Mouse (Mus musculus) cerebellum, postnatal 36 days (tissue): ENCODE measurements around the gene Reep3.
A peak's percentile ranks its signal among the peaks of the same experiment; 100 is the strongest.
"Not testable (repeated sequence)": the region's sequence is repeated elsewhere in the genome, so short reads cannot be mapped to it uniquely, and the experiment has no call there.

Experiments used
- DNase-seq, 2 experiments: peaks; one replicate each; pipeline ENCODE4 v3.0.0; 2021 to 2022; ENCODE audit warnings: mixed read lengths in 2 of 2

The Reep3 gene

DNA sequence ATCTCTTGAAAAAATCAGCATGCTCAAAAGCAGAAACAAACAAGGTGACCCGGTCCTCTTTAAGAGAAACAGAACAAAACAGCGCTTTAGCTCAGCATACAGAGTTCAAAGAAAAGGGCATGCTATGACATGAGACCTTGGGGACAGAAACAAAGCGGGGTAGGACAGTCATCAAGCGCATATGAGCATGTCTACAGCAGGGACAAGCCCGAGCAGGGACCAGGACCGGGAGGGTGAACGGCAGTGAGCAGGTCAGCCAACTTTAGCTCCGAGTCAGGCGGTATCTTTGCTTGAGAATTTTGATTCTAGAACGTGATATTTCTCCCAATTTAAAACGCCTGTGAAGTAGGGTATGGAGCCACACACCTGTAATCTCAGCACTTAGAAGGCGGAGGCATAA lies 86.2 kb downstream of the Reep3 start:
- DNase-seq = no peak

DNA sequence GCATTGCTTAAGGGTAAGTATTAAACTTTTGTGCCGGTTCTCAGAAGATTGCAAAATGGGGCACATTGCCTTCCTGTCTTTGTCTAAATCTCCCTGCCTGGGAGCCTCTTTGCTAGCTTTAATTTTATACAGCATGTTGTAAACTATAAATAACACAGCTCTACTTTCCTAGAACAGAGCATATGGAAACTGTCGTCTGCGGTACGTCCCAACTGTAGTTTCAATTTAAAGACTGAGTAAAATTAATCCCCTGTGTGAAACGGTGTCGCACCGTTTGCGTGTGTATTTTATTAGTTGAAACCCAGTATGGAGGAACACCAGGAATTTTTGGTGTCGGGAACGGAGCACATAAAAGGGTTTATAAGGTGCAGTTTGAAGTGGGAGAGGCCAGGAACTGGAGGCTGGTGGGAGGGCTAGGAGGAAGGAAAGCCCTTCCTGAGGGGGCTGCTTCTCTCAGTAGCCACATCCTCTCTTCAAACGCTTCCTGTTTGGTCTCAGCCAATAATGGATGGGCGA lies 92.2 kb downstream of the Reep3 start:
- DNase-seq = no peak

GRCm38 (mm10) chr10:67003743-67004526 lies 92.8 kb downstream of the Reep3 start:
- DNase-seq = peak; percentile 37 to 51

DNA sequence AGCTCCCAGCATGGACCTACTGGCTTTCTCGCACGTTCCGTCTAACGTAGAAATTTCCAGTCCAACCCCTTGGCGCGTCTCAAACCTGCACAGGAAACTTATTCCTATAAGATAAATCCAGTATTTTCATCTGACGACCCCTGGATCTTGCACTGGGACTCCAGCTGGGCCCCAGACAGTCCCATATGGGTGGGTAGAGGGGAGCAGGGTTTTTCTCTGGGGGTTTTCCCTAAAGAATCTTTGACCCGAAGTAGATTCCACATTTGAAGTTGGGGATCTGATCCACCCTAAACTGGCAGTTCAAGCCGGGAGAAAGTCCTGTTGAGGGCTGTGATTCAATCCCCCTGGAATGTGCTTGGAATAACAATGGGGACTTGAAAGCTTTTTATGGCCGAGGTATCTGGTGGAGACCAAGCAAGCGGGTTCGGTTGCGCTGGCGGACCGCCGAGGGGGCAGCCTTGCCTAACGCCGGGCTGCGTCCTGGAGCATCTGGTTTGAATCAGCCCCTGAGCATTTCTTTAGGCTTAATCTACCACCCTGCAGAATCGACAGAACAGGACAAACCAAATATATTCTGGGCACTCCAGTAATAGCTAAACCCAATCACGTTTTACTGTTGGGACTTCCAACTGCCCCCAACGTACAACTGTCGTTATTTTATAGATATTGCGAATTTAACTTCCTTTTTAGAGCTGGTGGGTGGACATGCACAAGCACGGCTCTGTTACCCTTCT lies 93.6 kb downstream of the Reep3 start:
- peak in 1 of 2 experiments; percentile 28 for DNase-seq

DNA sequence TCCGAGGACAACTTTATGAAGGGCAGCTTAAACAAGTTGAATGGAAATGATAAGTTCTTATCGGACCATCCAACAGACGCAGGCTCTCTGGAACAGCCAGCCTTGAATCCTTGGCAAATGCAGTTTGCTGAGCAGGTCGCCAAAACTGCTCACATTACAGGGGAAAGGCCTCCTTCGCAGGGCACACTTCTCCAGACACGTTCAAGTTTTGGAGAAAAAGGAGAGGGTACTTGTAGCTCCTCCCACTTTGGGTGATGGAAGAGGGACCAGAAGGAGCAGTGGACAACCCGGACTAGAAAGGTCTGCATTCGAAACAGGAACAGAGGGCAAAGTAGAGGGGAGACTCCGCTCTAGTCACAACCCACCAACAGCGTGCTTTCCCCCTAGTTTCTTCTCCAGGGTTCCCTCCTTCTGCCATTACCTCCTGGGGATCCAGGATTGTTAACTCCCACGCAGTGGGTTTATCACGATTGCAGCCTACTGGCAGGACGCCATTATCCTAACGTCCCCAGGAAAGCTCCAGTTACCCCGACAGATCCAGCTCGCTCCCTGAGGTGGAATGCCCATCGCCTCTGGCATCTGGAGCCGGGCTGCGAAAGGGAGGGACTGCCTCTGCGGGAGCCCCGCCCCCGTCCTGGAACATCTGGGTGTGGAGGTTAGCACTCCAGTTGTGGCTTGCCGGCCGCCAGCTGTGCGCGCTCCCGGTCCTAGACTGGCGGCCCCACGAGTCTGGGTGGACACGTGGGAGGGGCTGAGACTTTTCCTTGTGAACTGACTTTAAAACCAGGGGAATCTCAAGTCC lies 94.3 kb downstream of the Reep3 start:
- DNase-seq = peak in 1 of 2 experiments; percentile 29

DNA sequence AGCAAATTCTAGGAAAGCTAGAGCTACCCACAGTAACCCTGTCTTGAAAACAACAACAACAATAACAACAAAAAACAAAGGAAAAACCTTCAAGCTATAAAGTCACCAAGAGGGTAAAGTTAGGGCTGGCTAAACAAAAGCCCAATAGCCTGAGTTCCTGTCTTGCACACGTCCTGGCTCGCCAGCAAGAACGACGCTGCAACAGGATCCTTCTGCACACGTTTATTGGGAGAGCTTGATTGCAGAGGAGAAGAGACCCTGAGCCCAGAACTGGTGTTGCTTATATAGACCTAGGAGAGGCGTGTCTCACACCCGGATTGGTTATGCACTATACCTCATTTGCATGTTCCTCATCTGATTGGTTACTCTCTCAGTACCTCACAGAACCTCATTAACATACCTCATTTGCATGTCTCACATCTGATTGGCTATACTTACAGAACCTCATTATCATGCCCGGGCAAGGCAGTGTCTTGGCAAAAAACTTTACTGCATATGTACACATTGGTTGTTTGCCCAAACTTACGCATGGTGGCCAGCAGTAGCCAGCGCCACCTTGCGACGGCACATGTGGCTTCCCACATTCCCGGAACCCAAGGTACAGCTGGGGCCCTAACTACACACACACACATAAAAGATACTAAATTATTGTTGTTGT lies 95.7 kb downstream of the Reep3 start:
- not testable (repeated sequence) for DNase-seq

- no peak for DNase-seq
These were observed 96.6 kb downstream of the Reep3 start for GRCm38 (mm10) chr10:67000136-67000535.

- DNase-seq = no peak
These were observed 98.0 kb downstream of the Reep3 start for GRCm38 (mm10) chr10:66998770-66999169.

DNA sequence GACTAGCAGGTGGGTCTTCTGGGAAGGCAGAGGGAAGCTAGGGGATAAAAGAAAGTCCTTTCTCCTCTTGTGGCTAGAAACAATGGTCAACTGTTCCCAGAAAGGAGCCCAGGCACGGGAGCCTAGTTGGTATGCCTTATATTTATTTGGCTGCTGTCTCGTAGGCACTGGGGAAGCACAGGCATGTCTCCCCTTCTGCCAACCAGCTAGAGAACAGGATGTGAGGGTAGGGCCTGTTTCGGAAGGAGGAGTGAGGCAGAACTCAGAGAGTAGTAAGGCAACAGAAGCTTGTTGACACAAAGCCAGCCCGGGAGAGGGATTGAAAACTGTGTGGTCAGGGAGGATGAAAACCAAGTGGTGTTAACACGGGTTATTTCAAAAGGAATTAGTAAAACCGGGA lies 101.6 kb downstream of the Reep3 start:
- no peak for DNase-seq

DNA sequence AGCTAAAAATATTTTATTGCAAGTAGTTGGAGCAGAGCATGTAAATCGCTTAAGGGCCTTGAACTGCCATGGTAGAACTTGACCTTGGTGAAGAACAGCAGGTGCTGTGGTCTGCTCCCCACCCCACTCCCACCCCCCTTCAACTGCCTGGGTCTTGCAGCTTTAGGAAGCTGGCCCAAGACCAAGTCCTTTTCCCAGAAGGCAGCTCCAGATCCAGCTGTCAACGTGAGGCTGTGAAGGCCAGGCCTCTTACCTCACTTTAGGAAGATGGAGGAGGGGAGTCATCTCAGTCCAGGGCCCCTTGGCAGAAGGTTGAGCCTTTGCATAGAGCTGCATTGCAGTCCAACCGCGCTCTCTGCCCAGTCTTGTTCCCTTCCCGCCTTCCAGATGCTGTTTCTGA lies 102.3 kb downstream of the Reep3 start:
- DNase-seq = no peak

GRCm38 (mm10) chr10:66992591-66992990 lies 104.2 kb downstream of the Reep3 start:
- DNase-seq = no peak

- DNase-seq = no peak
These were observed 106.2 kb downstream of the Reep3 start for GRCm38 (mm10) chr10:66990506-66990905.

GRCm38 (mm10) chr10:66983043-66983442 lies 113.7 kb downstream of the Reep3 start:
- DNase-seq = no peak

DNA sequence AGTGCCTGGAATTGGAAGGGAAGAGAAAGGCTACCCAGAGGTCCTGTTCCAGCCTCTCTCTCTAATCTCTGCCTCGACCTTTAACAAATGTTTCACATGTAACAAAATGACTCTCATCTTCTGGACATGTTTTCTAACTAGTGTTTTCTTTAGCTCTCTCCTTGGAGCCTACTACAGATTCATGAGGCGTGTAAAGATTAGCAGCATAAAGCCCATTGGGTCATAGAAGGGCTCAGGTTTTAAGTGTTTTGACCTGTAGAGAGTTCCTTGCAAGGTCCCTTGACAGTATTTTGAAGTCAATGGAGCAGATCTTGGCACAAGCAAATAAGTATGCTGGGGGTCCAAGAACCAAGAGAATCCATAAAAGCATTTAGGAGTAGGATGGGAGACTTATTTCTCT lies 118.5 kb downstream of the Reep3 start:
- DNase-seq = no peak

DNA sequence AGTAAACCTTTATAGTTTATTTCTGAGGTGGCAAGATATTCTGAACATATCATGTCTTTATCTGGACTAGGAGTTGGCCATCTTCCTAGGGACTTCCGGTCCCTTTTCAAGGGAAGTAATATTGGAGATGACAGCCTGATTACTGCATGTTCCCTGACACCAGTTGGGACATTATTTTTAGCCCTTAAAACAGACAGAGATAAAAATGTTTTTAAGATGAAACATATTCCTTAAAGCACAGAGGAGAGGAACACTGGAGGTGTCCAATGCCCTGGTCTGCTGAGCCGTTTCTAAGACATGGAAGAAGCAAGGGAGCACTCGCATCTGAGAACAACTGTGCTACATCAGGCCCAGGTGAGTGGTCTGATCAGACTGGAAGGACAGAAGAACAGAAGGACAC lies 119.7 kb downstream of the Reep3 start:
- DNase-seq = no peak

- DNase-seq = no peak
These were observed 121.3 kb downstream of the Reep3 start for GRCm38 (mm10) chr10:66975451-66975850.

GRCm38 (mm10) chr10:66974417-66974816 lies 122.3 kb downstream of the Reep3 start:
- no peak for DNase-seq

GRCm38 (mm10) chr10:66973866-66974265 lies 122.9 kb downstream of the Reep3 start:
- DNase-seq = no peak

DNA sequence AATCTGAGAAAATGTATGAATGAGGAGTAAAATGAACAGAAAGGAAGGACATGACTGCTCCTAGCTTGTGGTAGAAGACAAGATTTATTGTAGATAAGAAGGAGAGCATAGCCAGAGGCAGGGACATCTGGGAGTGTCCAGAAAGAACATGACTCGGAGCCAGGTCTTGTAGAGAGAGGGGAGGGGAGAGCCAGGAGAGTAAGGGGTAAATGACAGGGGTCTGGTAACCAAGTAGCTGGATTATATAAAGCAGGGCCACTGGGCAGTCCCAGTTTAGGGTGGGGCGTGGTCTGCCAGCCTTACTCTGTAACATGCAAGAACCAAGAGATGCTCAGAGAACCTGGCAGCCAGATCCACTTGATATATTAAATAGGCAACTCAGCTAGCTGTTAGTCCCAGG lies 123.5 kb downstream of the Reep3 start:
- no peak for DNase-seq

DNA sequence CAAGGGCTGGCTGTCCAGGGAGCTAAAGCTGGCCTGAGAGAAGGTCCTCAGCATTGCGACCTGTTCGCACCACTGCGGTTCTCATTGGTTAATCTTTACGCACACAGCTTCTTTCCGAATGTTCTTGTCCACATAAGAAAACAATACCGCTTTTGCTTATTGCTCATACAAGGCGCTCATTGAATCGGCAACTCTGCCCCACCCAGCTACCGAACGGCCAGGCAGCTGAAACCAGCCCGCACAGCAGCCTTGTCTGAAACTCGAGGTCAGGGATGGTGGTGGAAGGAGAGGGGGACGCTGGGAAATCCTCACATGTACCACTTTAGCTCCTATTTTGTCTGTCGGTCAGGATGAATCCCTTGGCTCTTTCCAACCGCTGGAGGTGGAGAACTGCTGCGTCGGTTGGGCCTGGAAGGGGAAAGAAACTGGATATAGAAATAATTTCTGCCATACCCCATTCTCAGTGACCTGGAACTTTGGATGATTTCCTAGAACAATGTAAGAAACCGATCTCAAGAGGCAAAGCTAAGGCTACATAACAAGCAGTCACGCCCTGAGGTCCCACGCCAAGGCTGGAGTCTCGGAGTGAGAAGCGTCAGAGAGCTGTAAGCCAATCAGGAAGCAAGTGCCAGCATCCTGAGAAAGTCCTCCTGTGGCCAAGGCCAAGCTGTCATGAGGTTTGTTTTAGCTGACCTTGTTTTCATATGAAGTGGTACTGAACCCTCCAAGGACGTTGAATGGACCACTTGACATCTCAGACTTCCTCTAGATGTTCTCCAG lies 126.2 kb downstream of the Reep3 start:
- DNase-seq = no peak

GRCm38 (mm10) chr10:66969581-66969980 lies 127.2 kb downstream of the Reep3 start:
- DNase-seq = no peak

DNA sequence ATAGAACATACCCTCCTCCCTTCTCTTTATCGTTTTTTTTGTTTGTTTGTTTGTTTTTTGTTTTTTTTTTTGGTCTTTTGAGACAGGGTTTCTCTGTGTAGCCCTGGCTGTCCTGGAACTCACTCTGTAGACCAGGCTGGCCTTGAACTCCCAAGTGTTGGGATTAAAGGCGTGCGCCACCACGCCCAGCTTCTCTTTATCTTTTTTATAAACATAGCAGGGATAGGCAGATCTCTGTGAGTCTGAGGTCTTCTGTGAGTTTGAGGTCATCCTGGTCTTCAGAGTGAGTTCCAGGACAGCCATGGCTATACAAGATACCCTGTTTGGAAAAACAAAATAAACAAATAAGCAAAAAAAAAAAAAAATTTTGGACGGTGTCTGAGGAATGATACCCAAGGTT lies 127.7 kb downstream of the Reep3 start:
- DNase-seq = no peak
